Mouse (Mus musculus) hindbrain, embryonic 15.5 days (tissue): Measurements from ENCODE around the gene Fbln1. TPM values are rescaled to one million over a fixed set of nuclear protein-coding genes. Genes with fewer than 3 reads are reported as not detected.

ENCODE experiments used
- ATAC-seq: fragments of 200-750 bp; cut with Nextera tagmentation; 2 replicates; pipeline ENCODE4 v1.8.0; 2017; ENCODE audit warnings: low read depth, moderate number of reproducible peaks, moderate TSS enrichment; ENCODE audit not compliant: low FRiP score
- H3K27ac ChIP-seq: fragments of 300-500 bp; sonication (generic); replicated peaks from 2 replicates; pipeline ENCODE4 v1.5.1; 2015; ENCODE audit warnings: mild to moderate bottlenecking, inconsistent platforms
- H3K27me3 ChIP-seq: fragments of 300-500 bp; sonication (generic); 2 replicates; pipeline ENCODE4 v1.6.1; 2015; ENCODE audit warnings: control low read depth, inconsistent platforms
- H3K36me3 ChIP-seq: fragments of 300-500 bp; sonication (generic); 2 replicates; pipeline ENCODE4 v1.6.1; 2015; ENCODE audit warnings: control low read depth, inconsistent platforms
- H3K4me1 ChIP-seq: fragments of 300-500 bp; sonication (generic); replicated peaks from 2 replicates; pipeline ENCODE4 v1.6.1; 2015; ENCODE audit warnings: control low read depth, inconsistent platforms
- H3K4me2 ChIP-seq: fragments of 300-500 bp; sonication (generic); 2 replicates; pipeline ENCODE4 v1.6.1; 2015; ENCODE audit warnings: moderate library complexity, mild to moderate bottlenecking, inconsistent platforms
- H3K4me3 ChIP-seq: fragments of 300-500 bp; sonication (generic); 2 replicates; pipeline ENCODE4 v1.5.1; 2015; ENCODE audit warnings: mild to moderate bottlenecking, inconsistent platforms
- H3K9ac ChIP-seq: fragments of 300-500 bp; sonication (generic); 2 replicates; pipeline ENCODE4 v1.6.1; 2015; ENCODE audit warnings: inconsistent platforms
- H3K9me3 ChIP-seq: fragments of 300-500 bp; sonication (generic); 2 replicates; pipeline ENCODE4 v1.6.1; 2016; ENCODE audit warnings: control low read depth, inconsistent platforms
- WGBS: fragments of 180-500 bp; shearing (Covaris S2); methylation state at CpG from one replicate; pipeline ENCODE4 v1.1.7; 2015; 5-methylcytosine and 5-hydroxymethylcytosine counted together
- polyA plus RNA-seq: library from polyadenylated mRNA; unstranded; fragments of >200 nt; fragmentation: Nextera tagmentation; extraction: Ambion mirVana; gene quantifications from 2 replicates; pipeline ENCODE4 v1.2.1, GENCODE M21; 2015

Gene Fbln1
- polyA plus RNA-seq, result 53.6 and 56.2 TPM in 2 replicates

DNA sequence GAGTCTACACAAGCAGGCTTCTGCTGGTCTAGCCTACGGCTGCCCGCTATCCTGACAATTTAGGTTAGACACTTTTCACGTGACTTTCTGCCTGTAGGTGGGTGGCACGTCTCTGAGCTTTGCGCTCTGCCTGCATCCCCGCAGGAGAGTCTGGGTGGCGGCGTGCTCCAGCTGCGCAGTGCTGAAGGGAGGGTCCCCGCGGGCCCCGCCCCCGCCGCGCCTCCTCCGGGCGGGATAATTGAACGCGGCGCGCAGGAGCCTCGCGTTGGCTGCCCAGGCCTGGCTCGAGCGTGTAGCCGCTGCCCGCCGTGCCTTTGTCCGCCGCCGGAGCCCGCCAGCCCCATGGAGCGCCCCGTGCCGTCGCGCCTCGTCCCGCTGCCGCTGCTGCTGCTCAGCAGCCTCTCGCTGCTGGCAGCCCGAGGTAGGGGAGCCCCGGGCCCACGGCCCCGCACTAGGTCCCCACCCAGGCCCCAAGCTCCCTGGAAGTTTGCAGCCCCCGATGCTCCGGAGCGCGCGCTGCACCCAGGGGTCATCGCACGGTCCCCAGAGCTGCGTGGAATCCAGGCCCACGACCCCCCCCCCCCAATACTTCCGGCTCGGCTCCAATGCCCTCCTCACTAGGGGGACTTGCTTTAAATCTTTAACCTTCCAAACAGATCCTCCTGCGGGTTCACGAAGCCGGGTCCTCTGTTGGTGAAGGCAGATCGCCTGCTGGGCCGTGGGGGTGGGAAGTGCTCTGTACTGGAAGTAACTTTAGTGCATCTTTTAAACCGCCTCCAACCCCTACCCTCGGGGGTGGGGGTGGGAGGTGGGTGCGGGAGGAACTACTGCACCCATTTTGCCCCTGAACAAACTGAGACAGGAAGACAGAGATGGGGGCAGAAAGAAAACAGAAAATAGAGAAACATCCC is at the start of gene Fbln1:
TSS of gene Fbln1 (plus strand) at position 158 of the 911 bp plus-strand sequence.
- Histone ChIP-seq H3K9ac (peak within 1 kb of the TSS; percentile 58), H3K4me2 (peak within 1 kb of the TSS; percentile 96), H3K36me3 (no peaks in the 10 kb centered on the region), H3K27me3 (no peaks in the 10 kb centered on the region), H3K4me1 (peaks cover 31% of the 10 kb centered on the region), H3K4me3 (peak within 1 kb of the TSS; percentile 53), H3K9me3 (no peaks in the 10 kb centered on the region), H3K27ac (peak within 1 kb of the TSS; percentile 79)
- peak; percentile 82 for ATAC-seq
- under 1% methylated on average over 64 of the region's 64 CpGs for WGBS

- Histone ChIP-seq H3K27me3 (no peaks in the 10 kb centered on the region), H3K36me3 (no peaks in the 10 kb centered on the region), H3K27ac (no peak overlapping the region), H3K4me2 (no peak overlapping the region), H3K9me3 (no peaks in the 10 kb centered on the region), H3K4me3 (no peak overlapping the region), H3K4me1 (peaks cover 4% of the 10 kb centered on the region; the same call in 1 of the 2 replicates), H3K9ac (no peak overlapping the region)
- WGBS, result 63% methylated on average over 4 of the region's 4 CpGs
- ATAC-seq, result no peak
These were observed 49.6 kb upstream of the Fbln1 start for GRCm38 (mm10) chr15:85156198-85156597.

GRCm38 (mm10) chr15:85161416-85161815 is 44.3 kb upstream of the Fbln1 start:
- Histone ChIP-seq H3K4me2 (no peak overlapping the region), H3K4me1 (peaks cover 3% of the 10 kb centered on the region), H3K36me3 (no peaks in the 10 kb centered on the region), H3K27me3 (no peaks in the 10 kb centered on the region), H3K4me3 (no peak overlapping the region), H3K9ac (no peak overlapping the region), H3K27ac (no peak overlapping the region), H3K9me3 (no peaks in the 10 kb centered on the region)
- ATAC-seq, result no peak

DNA sequence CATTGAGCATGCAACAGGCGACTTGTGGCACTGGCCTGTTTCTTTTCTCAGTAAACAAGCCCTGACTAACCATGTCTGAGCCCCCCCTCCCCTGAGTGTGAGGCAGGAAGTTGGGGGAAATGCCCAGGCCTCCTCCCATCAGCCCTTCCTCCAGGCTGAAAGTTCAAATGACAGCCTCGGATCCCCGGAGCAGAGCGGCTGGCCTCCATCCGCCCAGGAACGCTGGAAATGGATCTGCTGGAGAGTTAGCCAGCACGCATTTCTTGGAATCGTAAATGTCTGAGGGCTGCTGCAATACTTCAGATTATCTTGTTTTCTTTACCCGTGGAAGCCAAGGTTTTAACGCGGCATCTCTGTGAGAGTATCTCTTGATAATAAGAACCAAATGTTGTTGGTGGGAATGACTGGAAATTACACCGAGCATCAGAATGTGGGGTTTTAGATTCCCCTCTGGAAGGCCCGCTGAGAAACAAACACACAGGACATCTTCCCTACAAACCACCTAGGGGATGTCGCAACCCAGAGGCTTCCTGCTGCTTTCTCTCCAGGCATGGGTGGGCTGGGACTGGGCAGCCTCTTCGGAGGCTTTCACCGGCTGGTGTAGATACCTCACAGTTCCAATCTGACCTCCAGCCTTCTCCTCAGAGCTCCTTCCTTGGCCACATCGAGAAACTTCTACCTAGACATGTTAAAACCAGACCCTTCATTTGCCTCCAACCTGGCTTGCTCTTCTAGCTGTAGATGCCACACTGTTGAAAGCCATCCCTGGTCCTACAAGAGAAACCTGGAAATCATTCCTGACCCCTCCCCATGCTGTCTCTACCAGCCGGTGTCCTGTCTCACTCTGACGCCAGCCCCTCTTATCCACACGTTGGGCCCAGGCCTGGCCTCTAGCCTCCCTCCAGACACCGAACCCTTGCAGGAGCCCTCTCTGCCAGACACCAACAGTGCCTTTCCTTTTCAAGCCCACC is 42.8 kb upstream of the Fbln1 start:
- H3K4me3 ChIP-seq, result no peak overlapping the region
- H3K27me3 ChIP-seq, result no peaks in the 10 kb centered on the region
- peaks cover 15% of the 10 kb centered on the region for H3K4me1 ChIP-seq
- no peak overlapping the region for H3K27ac ChIP-seq
- no peak overlapping the region for H3K4me2 ChIP-seq
- H3K36me3 ChIP-seq, result no peaks in the 10 kb centered on the region
- 66% methylated on average over 21 of the region's 21 CpGs for WGBS
- H3K9me3 ChIP-seq, result no peaks in the 10 kb centered on the region
- H3K9ac ChIP-seq, result no peak overlapping the region
- ATAC-seq, result no peak

GRCm38 (mm10) chr15:85166433-85166933 is 39.3 kb upstream of the Fbln1 start:
- 17% methylated on average over 11 of the region's 11 CpGs for WGBS
- no peaks in the 10 kb centered on the region for H3K9me3 ChIP-seq
- no peaks in the 10 kb centered on the region for H3K36me3 ChIP-seq
- H3K27ac ChIP-seq, result peak overlapping the region; percentile 59
- H3K4me2 ChIP-seq, result no peak overlapping the region
- no peaks in the 10 kb centered on the region for H3K27me3 ChIP-seq
- H3K4me3 ChIP-seq, result no peak overlapping the region
- no peak overlapping the region for H3K9ac ChIP-seq
- ATAC-seq, result 0 out of 2 replicates have a peak, but pooled peaks have one; percentile 56
- H3K4me1 ChIP-seq, result peaks cover 15% of the 10 kb centered on the region

DNA sequence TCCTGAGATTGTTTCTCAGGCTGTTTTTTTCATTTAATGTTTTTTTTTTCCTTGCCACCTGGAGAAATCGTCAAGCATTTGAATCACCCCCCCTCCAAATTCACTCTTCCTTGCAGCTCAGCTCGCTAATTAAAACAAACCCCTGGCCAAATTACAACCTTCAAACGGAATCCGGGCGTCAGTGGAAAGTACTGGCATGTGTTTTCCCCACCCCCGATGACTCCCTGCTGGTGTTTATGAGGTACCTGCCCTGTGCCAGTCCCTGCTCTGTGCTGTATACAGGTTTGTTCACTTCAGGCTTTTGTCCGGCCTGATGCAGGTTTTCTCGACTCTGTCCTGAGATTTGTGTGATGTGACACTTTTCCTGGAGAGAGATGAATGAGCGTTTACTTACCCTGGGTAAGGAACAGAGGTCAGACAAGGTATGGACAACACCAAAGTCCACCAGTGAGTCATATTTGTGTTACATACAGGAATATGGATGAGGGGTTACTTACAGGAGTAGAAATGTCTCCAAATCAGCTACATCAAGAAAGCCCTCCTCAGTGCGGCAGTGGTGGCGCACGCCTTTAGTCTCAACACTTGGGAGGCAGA is 38.6 kb upstream of the Fbln1 start:
- Histone ChIP-seq H3K27me3 (no peaks in the 10 kb centered on the region), H3K9me3 (no peaks in the 10 kb centered on the region), H3K36me3 (no peaks in the 10 kb centered on the region), H3K9ac (no peak overlapping the region), H3K4me3 (no peak overlapping the region), H3K27ac (no peak overlapping the region), H3K4me1 (peaks cover 15% of the 10 kb centered on the region), H3K4me2 (no peak overlapping the region)
- ATAC-seq, result no peak
- WGBS, result 54% methylated on average over 12 of the region's 12 CpGs

GRCm38 (mm10) chr15:85172054-85172453 is 33.7 kb upstream of the Fbln1 start:
- no peaks in the 10 kb centered on the region for H3K36me3 ChIP-seq
- no peaks in the 10 kb centered on the region for H3K27me3 ChIP-seq
- H3K4me2 ChIP-seq, result no peak overlapping the region
- no peaks in the 10 kb centered on the region for H3K9me3 ChIP-seq
- ATAC-seq, result no peak
- no peak overlapping the region for H3K9ac ChIP-seq
- 76% methylated on average over 2 of the region's 2 CpGs for WGBS
- peaks cover 6% of the 10 kb centered on the region for H3K4me1 ChIP-seq
- H3K4me3 ChIP-seq, result no peak overlapping the region
- H3K27ac ChIP-seq, result no peak overlapping the region

DNA sequence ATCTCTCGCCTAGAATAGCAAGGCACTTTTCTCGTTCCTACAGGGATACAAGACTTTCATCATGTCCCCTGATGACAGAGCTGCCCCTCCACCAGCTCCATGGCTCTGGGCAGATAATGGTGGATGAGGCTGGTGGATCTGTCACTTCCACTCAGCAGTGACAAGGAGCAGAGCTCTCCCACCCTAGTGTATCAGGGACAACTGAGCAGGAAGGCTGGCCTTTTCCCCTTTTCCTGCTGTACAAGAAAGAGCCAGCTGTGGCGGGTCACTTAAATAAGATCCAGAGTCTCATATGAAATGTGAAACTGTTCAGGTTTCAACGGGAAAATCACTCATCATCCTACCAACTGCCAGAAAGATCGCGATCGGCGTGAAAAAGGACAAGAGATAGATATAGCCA is 32.3 kb upstream of the Fbln1 start:
- WGBS, result 83% methylated on average over 8 of the region's 8 CpGs
- H3K36me3 ChIP-seq, result no peaks in the 10 kb centered on the region

GRCm38 (mm10) chr15:85174060-85174459 is 31.7 kb upstream of the Fbln1 start:
- Histone ChIP-seq H3K36me3 (no peaks in the 10 kb centered on the region), H3K4me3 (no peak overlapping the region), H3K27me3 (no peaks in the 10 kb centered on the region), H3K9ac (no peak overlapping the region), H3K4me2 (no peak overlapping the region), H3K27ac (no peak overlapping the region), H3K4me1 (no peaks in the 10 kb centered on the region), H3K9me3 (no peaks in the 10 kb centered on the region)
- ATAC-seq, result no peak
- WGBS, result 79% methylated on average over 10 of the region's 10 CpGs

More for the DNA sequence above, 32.3 kb upstream of the Fbln1 start:
- ATAC-seq, result no peak
- Histone ChIP-seq H3K4me2 (no peak overlapping the region), H3K9ac (no peak overlapping the region), H3K4me3 (no peak overlapping the region), H3K9me3 (no peaks in the 10 kb centered on the region), H3K4me1 (no peaks in the 10 kb centered on the region), H3K27ac (no peak overlapping the region), H3K27me3 (no peaks in the 10 kb centered on the region)

DNA sequence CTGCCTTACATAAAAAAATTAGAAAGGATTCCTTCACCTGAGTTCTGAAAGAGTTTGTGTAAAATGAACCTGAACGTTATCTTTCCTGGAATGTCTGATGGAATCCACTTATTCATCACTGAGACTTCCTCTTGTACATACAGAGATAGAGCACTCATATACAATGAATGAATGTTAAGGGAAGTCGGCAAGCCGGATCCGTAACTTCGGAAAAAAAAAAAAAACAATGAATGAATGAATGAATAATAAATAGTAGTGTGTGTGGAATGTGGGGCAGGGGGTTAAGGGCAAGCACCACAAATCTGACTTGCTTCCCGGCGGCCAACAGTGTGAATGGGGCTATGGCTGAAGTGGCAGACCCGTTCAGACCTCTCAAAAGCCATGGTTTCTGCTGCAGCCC is 28.2 kb upstream of the Fbln1 start:
- Histone ChIP-seq H3K27ac (no peak overlapping the region), H3K27me3 (no peaks in the 10 kb centered on the region), H3K4me2 (no peak overlapping the region), H3K36me3 (no peaks in the 10 kb centered on the region), H3K4me3 (no peak overlapping the region), H3K4me1 (peaks cover 8% of the 10 kb centered on the region; the same call in 1 of the 2 replicates), H3K9ac (no peak overlapping the region), H3K9me3 (no peaks in the 10 kb centered on the region)
- WGBS, result 71% methylated on average over 8 of the region's 8 CpGs
- no peak for ATAC-seq

DNA sequence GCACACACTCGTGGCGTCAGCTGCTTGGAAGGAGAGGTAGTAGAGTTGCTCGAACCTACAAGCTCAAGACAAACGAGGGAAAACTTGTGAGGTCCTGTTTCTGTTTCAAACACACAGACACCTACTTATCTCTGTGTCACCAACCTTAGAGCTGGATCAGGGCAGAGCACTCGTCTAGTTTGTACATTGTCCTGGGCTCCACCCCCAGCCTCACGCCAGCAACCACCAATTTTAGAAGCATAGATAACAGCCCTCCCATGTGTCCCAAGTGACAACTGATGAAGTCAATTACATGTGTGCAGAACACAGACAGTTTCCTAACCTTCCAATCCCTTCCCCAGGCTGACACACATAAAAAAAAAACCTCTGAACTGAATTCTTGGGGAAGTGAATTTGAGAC is 27.6 kb upstream of the Fbln1 start:
- Histone ChIP-seq H3K4me3 (no peak overlapping the region), H3K4me2 (no peak overlapping the region), H3K9ac (no peak overlapping the region), H3K36me3 (no peaks in the 10 kb centered on the region), H3K27me3 (no peaks in the 10 kb centered on the region), H3K9me3 (no peaks in the 10 kb centered on the region), H3K27ac (no peak overlapping the region), H3K4me1 (peaks cover 8% of the 10 kb centered on the region; the same call in 1 of the 2 replicates)
- WGBS, result 66% methylated on average over 6 of the region's 6 CpGs
- no peak for ATAC-seq
